Mouse (Mus musculus) spleen, adult 2 months (tissue): Measurements from ENCODE around the gene Ptprn2.

Experiments
- CTCF ChIP-seq: fragments of 200-500 bp; IDR thresholded peaks from 2 replicates; pipeline ENCODE4 v1.5.1; 2011; ENCODE audit warnings: mild to moderate bottlenecking, inconsistent platforms; ENCODE audit not compliant: insufficient read depth, insufficient read length, insufficient replicate concordance; ENCODE audit errors: extremely low read depth
- POLR2A ChIP-seq: fragments of 200-500 bp; IDR thresholded peaks from 2 replicates; pipeline ENCODE4 v1.6.1; 2011; ENCODE audit warnings: low read depth, low read length, inconsistent platforms

DNA sequence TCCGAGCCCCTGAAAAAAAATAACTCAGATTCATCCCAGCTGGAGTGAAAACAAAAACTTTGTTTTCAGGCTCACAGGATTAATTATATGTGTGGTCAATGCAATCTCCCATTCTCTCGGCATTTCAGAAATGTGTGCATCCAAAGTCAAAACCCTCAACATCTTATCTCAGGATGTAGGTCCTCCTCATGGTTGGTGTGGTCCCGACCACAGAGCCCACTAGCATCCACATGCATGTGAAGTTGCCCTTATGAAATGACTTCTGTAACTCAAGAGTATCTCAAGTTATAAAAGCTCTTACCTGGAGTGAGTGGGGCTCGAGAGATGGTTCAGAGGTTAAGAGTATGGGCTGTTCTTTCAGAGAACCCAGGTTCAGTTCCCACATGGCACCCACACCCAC, 784.7 kb downstream of the Ptprn2 start:
- TF ChIP-seq CTCF (no peak), POLR2A (no peak)
